Mouse (Mus musculus) CH12.LX (cell line): Measurements from ENCODE around the gene Lrrn2. TPM values are rescaled to one million over a fixed set of nuclear protein-coding genes. Genes with fewer than 3 reads are reported as not detected.

Experiments used
- DNase-seq: peaks from one replicate; pipeline ENCODE4 v3.0.0-alpha.2; 2013; ENCODE audit errors: extremely low read depth
- H3K27ac ChIP-seq: 2 replicates; pipeline ENCODE4 v1.5.1; 2012; ENCODE audit warnings: low read depth, mild to moderate bottlenecking, control low read depth, moderate library complexity; ENCODE audit not compliant: insufficient read depth
- H3K27me3 ChIP-seq: replicated peaks from 2 replicates; pipeline ENCODE3; 2012; ENCODE audit warnings: inconsistent platforms
- H3K36me3 ChIP-seq, 2 experiments: replicated peaks in 1 of 2; 2 replicates each; pipeline versions ENCODE3 to v1.6.1; 2012; ENCODE audit warnings: inconsistent platforms in 1 of 2, low read length in 1 of 2, mild to moderate bottlenecking in 1 of 2, mixed read lengths in 1 of 2, moderate library complexity in 1 of 2; ENCODE audit not compliant: control insufficient read depth in 1 of 2, insufficient read depth in 1 of 2
- H3K4me1 ChIP-seq, 2 experiments: 2 replicates each; pipeline ENCODE4 v1.6.1; 2012; ENCODE audit warnings: inconsistent platforms in 1 of 2, moderate library complexity in 1 of 2; ENCODE audit not compliant: insufficient read depth in 2 of 2, control insufficient read depth in 1 of 2
- H3K4me2 ChIP-seq: 2 replicates; pipeline ENCODE4 v1.6.1; 2012; ENCODE audit warnings: low read depth, mild to moderate bottlenecking, control low read depth; ENCODE audit not compliant: poor library complexity, insufficient read depth, severe bottlenecking
- H3K4me3 ChIP-seq, 3 experiments: fragments of 150-350 bp in 1 of 3; sonication (generic) in 1 of 3; replicated peaks in 1 of 3; 2 replicates each; pipeline versions ENCODE3 to v1.5.1; 2011 to 2012; ENCODE audit warnings: low read depth in 2 of 3, low read length in 2 of 3, mild to moderate bottlenecking in 2 of 3, moderate library complexity in 2 of 3, control low read depth in 1 of 3, improper control_type of control experiment in 1 of 3, inconsistent platforms in 1 of 3, mixed read lengths in 1 of 3; ENCODE audit not compliant: poor library complexity in 1 of 3
- H3K79me2 ChIP-seq: replicated peaks from 2 replicates; pipeline ENCODE4 v1.6.1; 2012; ENCODE audit warnings: mild to moderate bottlenecking, moderate library complexity; ENCODE audit not compliant: control insufficient read depth, poor library complexity, insufficient read depth, severe bottlenecking; ENCODE audit errors: extremely low read depth
- H3K9ac ChIP-seq: 2 replicates; pipeline ENCODE4 v1.6.1; 2012; ENCODE audit warnings: low read depth, mild to moderate bottlenecking, control low read depth, moderate library complexity; ENCODE audit not compliant: insufficient read depth
- H3K9me3 ChIP-seq: replicated peaks from 2 replicates; pipeline ENCODE3; 2012; ENCODE audit warnings: low read length, inconsistent platforms, mixed read lengths
- BHLHE40 ChIP-seq: IDR thresholded peaks from 2 replicates; pipeline ENCODE4 v1.6.1; 2011; ENCODE audit warnings: mild to moderate bottlenecking, low read depth, low read length, improper control_type of control experiment
- CHD2 ChIP-seq: IDR thresholded peaks from 2 replicates; pipeline ENCODE4 v1.6.1; 2011; ENCODE audit warnings: low read length, improper control_type of control experiment
- E2F4 ChIP-seq: IDR thresholded peaks from 2 replicates; pipeline ENCODE4 v1.6.1; 2011; ENCODE audit warnings: low read depth, low read length, improper control_type of control experiment; ENCODE audit not compliant: insufficient replicate concordance
- EP300 ChIP-seq: IDR thresholded peaks from 2 replicates; pipeline ENCODE4 v1.6.1; 2011; ENCODE audit warnings: low read length, improper control_type of control experiment
- ETS1 ChIP-seq: conservative IDR thresholded peaks from 2 replicates; pipeline ENCODE4 v1.6.1; 2012; ENCODE audit warnings: low read depth, mild to moderate bottlenecking, inconsistent platforms, low read length, improper control_type of control experiment, moderate library complexity
- GABPA ChIP-seq: IDR thresholded peaks from 2 replicates; pipeline ENCODE4 v1.6.1; 2012; ENCODE audit warnings: low read depth, low read length, improper control_type of control experiment, inconsistent platforms; ENCODE audit not compliant: insufficient replicate concordance
- JUND ChIP-seq: conservative IDR thresholded peaks from 2 replicates; pipeline ENCODE4 v1.6.1; 2011; ENCODE audit warnings: low read depth, low read length, improper control_type of control experiment
- MEF2A ChIP-seq: IDR thresholded peaks from 2 replicates; pipeline ENCODE4 v1.6.1; 2014; ENCODE audit warnings: low read depth, mild to moderate bottlenecking, inconsistent platforms, low read length, improper control_type of control experiment, borderline replicate concordance
- NELFE ChIP-seq: IDR thresholded peaks from 2 replicates; pipeline ENCODE4 v1.6.1; 2011; ENCODE audit warnings: low read depth, low read length, improper control_type of control experiment
- PAX5 ChIP-seq: IDR thresholded peaks from 2 replicates; pipeline ENCODE4 v1.6.1; 2012; ENCODE audit warnings: low read length, inconsistent platforms, mixed read lengths
- POLR2A ChIP-seq: IDR thresholded peaks from 2 replicates; pipeline ENCODE4 v1.6.1; 2011; ENCODE audit warnings: low read depth, mild to moderate bottlenecking, improper control_type of control experiment, low read length
- RAD21 ChIP-seq: IDR thresholded peaks from 2 replicates; pipeline ENCODE4 v1.6.1; 2011; ENCODE audit warnings: low read depth, mild to moderate bottlenecking, low read length, improper control_type of control experiment, moderate library complexity
- RCOR1 ChIP-seq: conservative IDR thresholded peaks from 2 replicates; pipeline ENCODE4 v1.6.1; 2012; ENCODE audit warnings: low read depth, mild to moderate bottlenecking, inconsistent platforms, low read length, improper control_type of control experiment
- SMC3 ChIP-seq: IDR thresholded peaks from 2 replicates; pipeline ENCODE4 v1.6.1; 2011; ENCODE audit warnings: low read depth, low read length, improper control_type of control experiment
- TCF12 ChIP-seq: IDR thresholded peaks from 2 replicates; pipeline ENCODE4 v1.6.1; 2014; ENCODE audit warnings: low read depth, mild to moderate bottlenecking, inconsistent platforms, low read length, improper control_type of control experiment
- UBTF ChIP-seq: IDR thresholded peaks from 2 replicates; pipeline ENCODE4 v1.6.1; 2012; ENCODE audit warnings: low read depth, mild to moderate bottlenecking, inconsistent platforms, low read length, improper control_type of control experiment, moderate library complexity
- USF1 ChIP-seq: IDR thresholded peaks from 2 replicates; pipeline ENCODE4 v1.6.1; 2014; ENCODE audit warnings: low read depth, mild to moderate bottlenecking, inconsistent platforms, low read length, improper control_type of control experiment
- USF2 ChIP-seq: conservative IDR thresholded peaks from 2 replicates; pipeline ENCODE4 v1.6.1; 2011; ENCODE audit warnings: low read depth, low read length, improper control_type of control experiment
- ZKSCAN1 ChIP-seq: IDR thresholded peaks from 2 replicates; pipeline ENCODE4 v1.6.1; 2012; ENCODE audit warnings: low read depth, inconsistent platforms, low read length, improper control_type of control experiment, borderline replicate concordance
- dilution Hi-C: fragments of 300-500 bp; cut with MboI; formaldehyde crosslinking; loops from 2 replicates; pipeline ENCODE4 v1.14.3; 2020; ENCODE audit warnings: low sequenced_read_pairs; ENCODE audit not compliant: extremely low pct_unique_long_range_greater_than_20kb, extremely low pct_ligation_motif_present
- in situ Hi-C: fragments of 300-500 bp; cut with MboI; formaldehyde crosslinking; loops from 3 replicates; pipeline ENCODE4 v1.14.3; 2019; ENCODE audit warnings: low sequenced_read_pairs, low pct_ligation_motif_present, low pct_unique_long_range_greater_than_20kb, mixed read lengths
- polyA plus RNA-seq: library from polyadenylated mRNA; unstranded; fragments of >175 nt; gene quantifications from 2 replicates; pipeline ENCODE4 v1.2.1, GENCODE M21; 2012; ENCODE audit warnings: low read depth; ENCODE audit not compliant: insufficient read length
- total RNA-seq, 2 experiments: library from RNA; depleted of rRNA; stranded (reverse); fragments of 300-350 nt in 1 of 2; fragments of >200 nt in 1 of 2; gene quantifications; 2 replicates each; pipeline ENCODE4 v1.2.3; 2012 to 2014

Gene Lrrn2
- total and polyA plus RNA-seq, 3 experiments: not detected

DNA sequence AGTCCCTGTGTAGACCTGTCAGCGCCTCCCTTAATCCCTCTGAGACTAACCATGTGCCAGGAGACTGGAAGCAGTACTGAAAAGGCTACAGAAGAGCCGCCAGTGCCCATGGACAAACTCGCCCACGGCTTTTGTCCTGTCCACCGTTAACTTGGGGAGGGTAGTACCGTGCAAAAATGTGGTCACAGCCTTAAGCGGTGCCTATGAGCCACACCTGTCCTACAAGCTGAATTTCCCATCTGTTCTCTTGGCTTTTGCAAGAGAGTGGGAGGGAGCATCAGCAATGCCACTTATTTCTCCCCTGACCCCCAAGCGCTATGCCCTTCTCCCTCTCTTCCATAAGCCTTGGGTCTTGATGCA lies 292 bp upstream of the Lrrn2 start:
- Histone ChIP-seq H3K27ac (no peak overlapping the region), H3K79me2 (no peaks in the 10 kb centered on the region)
- TF ChIP-seq GABPA (no peak), MEF2A (no peak), RCOR1 (no peak), RAD21 (no peak), CHD2 (no peak), BHLHE40 (no peak), ETS1 (no peak), E2F4 (no peak), USF1 (no peak), SMC3 (no peak)
- TF ChIP-seq, all 38 proteins: peak for 0
- Histone ChIP-seq H3K27me3 (peaks cover 97% of the 10 kb centered on the region), H3K4me3 (no peak overlapping the region), H3K4me1 (no peaks in the 10 kb centered on the region), H3K36me3 (no peaks in the 10 kb centered on the region), H3K9ac (no peak overlapping the region), H3K9me3 (no peaks in the 10 kb centered on the region), H3K4me2 (no peak overlapping the region)
- in situ Hi-C loops: no loop called here
- dilution Hi-C loops: no loop called here
- DNase-seq: no peak

DNA sequence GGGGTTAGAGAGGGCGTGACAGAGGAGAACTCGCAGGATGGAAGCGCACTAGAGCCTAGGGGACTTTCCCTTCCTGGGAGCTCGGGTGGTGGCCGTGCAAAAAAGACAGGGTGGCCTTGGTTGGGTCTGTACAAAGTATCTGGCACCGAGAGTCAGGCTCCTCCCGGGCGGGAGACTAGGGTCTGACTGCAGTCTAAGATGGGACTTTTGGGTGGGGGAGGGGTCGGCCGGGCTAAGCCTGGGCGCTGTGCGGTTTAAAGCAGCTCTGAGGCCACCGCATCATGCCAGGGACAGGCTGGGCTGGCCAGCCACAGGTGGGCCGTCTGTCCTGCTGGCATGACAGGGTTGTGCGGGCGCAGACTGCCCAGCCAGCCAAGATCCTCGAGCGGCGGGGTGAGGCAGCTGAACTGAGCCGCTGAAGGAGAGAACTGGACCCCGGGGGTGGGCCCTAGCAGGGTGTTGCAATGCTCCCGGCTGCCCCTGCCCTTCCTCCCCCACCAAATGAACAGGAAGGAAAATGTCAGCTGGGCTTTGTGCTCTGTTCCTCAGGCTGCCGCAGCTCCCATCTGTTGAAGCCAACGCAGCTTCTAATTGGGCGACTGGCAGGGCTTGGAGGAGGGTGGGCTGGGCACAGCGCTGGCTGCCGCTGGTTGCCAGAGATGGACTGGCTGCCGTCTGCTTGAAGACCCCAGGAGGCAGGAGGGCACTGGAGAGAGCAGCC lies 1.1 kb downstream of the Lrrn2 start:
- peaks cover 97% of the 10 kb centered on the region for H3K27me3 ChIP-seq
- H3K9ac ChIP-seq: no peak overlapping the region
- H3K79me2 ChIP-seq: no peaks in the 10 kb centered on the region
- H3K27ac ChIP-seq: no peak overlapping the region
- no peak overlapping the region for H3K4me2 ChIP-seq
- in situ Hi-C loops: no loop called here
- dilution Hi-C loops: no loop called here
- TF ChIP-seq EP300: no peak
- TF ChIP-seq E2F4: no peak
- TF ChIP-seq RAD21: no peak
- TF ChIP-seq ZKSCAN1: no peak
- no peak for TF ChIP-seq CHD2
- TF ChIP-seq PAX5: no peak
- TF ChIP-seq USF2: no peak
- no peak for TF ChIP-seq NELFE
- TF ChIP-seq POLR2A: no peak
- TF ChIP-seq TCF12: no peak
- no peak for TF ChIP-seq JUND
- no peak for TF ChIP-seq UBTF
- TF ChIP-seq, all 38 proteins: peak for 0
- Histone ChIP-seq H3K9me3 (no peaks in the 10 kb centered on the region), H3K36me3 (no peaks in the 10 kb centered on the region), H3K4me1 (no peaks in the 10 kb centered on the region), H3K4me3 (no peak overlapping the region)
- DNase-seq: no peak
